Mouse (Mus musculus) midbrain, embryonic 12.5 days (tissue): ENCODE results near the gene Nol3. TPM values are rescaled to one million over a fixed set of nuclear protein-coding genes. Genes with fewer than 3 reads are reported as not detected.

Source experiments
- ATAC-seq: fragments of 200-750 bp; cut with Nextera tagmentation; 2 replicates; pipeline ENCODE4 v1.8.0; 2017; ENCODE audit warnings: low read depth, moderate TSS enrichment, moderate library complexity; ENCODE audit not compliant: low FRiP score
- H3K27ac ChIP-seq: fragments of 300-500 bp; sonication (generic); replicated peaks from 2 replicates; pipeline ENCODE4 v1.5.1; 2016; ENCODE audit warnings: mild to moderate bottlenecking
- H3K27me3 ChIP-seq: fragments of 300-500 bp; sonication (generic); 2 replicates; pipeline ENCODE4 v1.6.1; 2016; ENCODE audit warnings: mild to moderate bottlenecking
- H3K36me3 ChIP-seq: fragments of 300-500 bp; sonication (generic); 2 replicates; pipeline ENCODE4 v1.6.1; 2016
- H3K4me1 ChIP-seq: fragments of 300-500 bp; sonication (generic); 2 replicates; pipeline ENCODE4 v1.6.1; 2016
- H3K4me2 ChIP-seq: fragments of 300-500 bp; sonication (generic); replicated peaks from 2 replicates; pipeline ENCODE4 v1.6.1; 2016; ENCODE audit warnings: mild to moderate bottlenecking, moderate library complexity
- H3K4me3 ChIP-seq: fragments of 300-500 bp; sonication (generic); 2 replicates; pipeline ENCODE4 v1.5.1; 2016; ENCODE audit warnings: mild to moderate bottlenecking
- H3K9ac ChIP-seq: fragments of 300-500 bp; sonication (generic); replicated peaks from 2 replicates; pipeline ENCODE4 v1.6.1; 2016; ENCODE audit warnings: mild to moderate bottlenecking, moderate library complexity
- H3K9me3 ChIP-seq: fragments of 300-500 bp; sonication (generic); 2 replicates; pipeline ENCODE4 v1.6.1; 2016; ENCODE audit warnings: mild to moderate bottlenecking
- WGBS: fragments of 180-500 bp; shearing (Covaris S2); methylation state at CpG from one replicate; pipeline ENCODE4 v1.1.7; 2016; 5-methylcytosine and 5-hydroxymethylcytosine counted together
- polyA plus RNA-seq: library from polyadenylated mRNA; unstranded; fragments of >200 nt; fragmentation: Nextera tagmentation; extraction: Ambion mirVana; gene quantifications from 2 replicates; pipeline ENCODE4 v1.2.1, GENCODE M21; 2016

The Nol3 gene
- polyA plus RNA-seq, 1 experiment from 2014 or later, result 3.3 TPM

GRCm38 (mm10) chr8:105254152-105254965, 21.6 kb upstream of the Nol3 start:
- under 1% methylated on average over 73 of the region's 74 CpGs for WGBS
- Histone ChIP-seq H3K36me3 (peaks cover 34% of the 10 kb centered on the region), H3K9me3 (no peaks in the 10 kb centered on the region), H3K27ac (no peak overlapping the region), H3K4me3 (peak overlapping the region; percentile 52), H3K9ac (peak overlapping the region; percentile 53), H3K27me3 (peaks cover 51% of the 10 kb centered on the region), H3K4me1 (peaks cover 26% of the 10 kb centered on the region), H3K4me2 (peak overlapping the region; percentile 92)
- peak; percentile 83 for ATAC-seq

GRCm38 (mm10) chr8:105254966-105255350, 21.0 kb upstream of the Nol3 start, which contains the start of gene B3gnt9:
B3gnt9 (minus strand) TSS chr8:105255153.
- H3K27ac ChIP-seq, result no peak within 1 kb of the TSS
- peaks cover 57% of the 10 kb centered on the region for H3K27me3 ChIP-seq
- H3K9ac ChIP-seq, result peak within 1 kb of the TSS; percentile 53
- no peaks in the 10 kb centered on the region for H3K9me3 ChIP-seq
- 1% methylated on average over 14 of the region's 14 CpGs for WGBS
- H3K36me3 ChIP-seq, result peaks cover 28% of the 10 kb centered on the region
- peak within 1 kb of the TSS; percentile 52 for H3K4me3 ChIP-seq
- H3K4me1 ChIP-seq, result peaks cover 32% of the 10 kb centered on the region
- peak within 1 kb of the TSS; percentile 92 for H3K4me2 ChIP-seq
- no peak for ATAC-seq

GRCm38 (mm10) chr8:105257318-105258114, 18.4 kb upstream of the Nol3 start:
- H3K36me3 ChIP-seq, result peaks cover 4% of the 10 kb centered on the region; the same call in 1 of the 2 replicates
- no peak overlapping the region for H3K4me2 ChIP-seq
- no peak overlapping the region for H3K9ac ChIP-seq
- H3K9me3 ChIP-seq, result no peaks in the 10 kb centered on the region
- H3K27me3 ChIP-seq, result peaks cover 79% of the 10 kb centered on the region
- 70% methylated on average over 7 of the region's 7 CpGs for WGBS
- no peak overlapping the region for H3K4me3 ChIP-seq
- H3K27ac ChIP-seq, result no peak overlapping the region
- H3K4me1 ChIP-seq, result peaks cover 33% of the 10 kb centered on the region
- ATAC-seq, result no peak

DNA sequence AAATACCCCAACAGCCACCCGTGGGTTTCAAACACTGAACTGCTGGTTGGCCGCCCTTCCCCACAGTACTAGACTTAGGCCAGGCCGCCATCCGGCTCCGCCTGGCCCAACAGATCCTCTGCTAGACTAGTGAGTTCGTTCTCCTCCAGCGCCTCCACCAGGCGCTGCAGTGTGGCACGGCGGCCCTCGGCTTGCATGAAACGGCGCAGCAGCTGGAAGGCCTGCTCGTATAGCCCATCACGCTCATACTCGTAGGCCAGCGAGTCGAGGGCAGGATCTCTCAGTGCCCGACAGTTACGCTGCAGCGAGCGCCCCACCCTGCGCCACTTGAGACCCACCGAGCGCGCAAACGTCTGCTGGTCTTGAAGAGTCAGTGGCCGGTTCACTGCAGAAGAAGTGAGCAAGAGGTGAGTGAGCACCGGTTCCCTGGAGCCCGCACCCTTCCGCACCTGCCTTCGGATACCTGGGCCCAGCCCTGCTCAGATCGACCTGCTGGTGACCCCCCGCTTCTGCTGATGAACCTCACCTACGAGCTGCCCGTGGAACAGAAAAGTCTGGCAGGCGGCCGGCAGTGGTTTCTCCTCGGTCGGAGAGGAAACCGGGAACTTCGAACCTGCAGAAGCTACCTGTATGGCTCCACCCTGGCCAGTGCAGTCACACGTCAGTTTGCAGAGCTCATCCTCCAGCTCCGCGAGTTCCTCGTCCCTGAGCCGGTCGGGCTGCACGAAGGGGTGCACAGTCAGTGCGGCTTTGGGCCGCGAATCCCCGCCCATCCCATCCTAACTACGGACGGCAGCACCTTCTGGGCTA, 16.8 kb upstream of the Nol3 start:
- Histone ChIP-seq H3K27ac (no peak overlapping the region), H3K9ac (no peak overlapping the region; the same call in 1 of the 2 replicates), H3K9me3 (no peaks in the 10 kb centered on the region), H3K4me1 (peaks cover 33% of the 10 kb centered on the region), H3K4me2 (peak overlapping the region; percentile 80), H3K4me3 (peak overlapping the region; percentile 42), H3K36me3 (no peaks in the 10 kb centered on the region), H3K27me3 (peaks cover 95% of the 10 kb centered on the region)
- WGBS, result 2% methylated on average over 55 of the region's 55 CpGs
- ATAC-seq, result peak; percentile 42

DNA sequence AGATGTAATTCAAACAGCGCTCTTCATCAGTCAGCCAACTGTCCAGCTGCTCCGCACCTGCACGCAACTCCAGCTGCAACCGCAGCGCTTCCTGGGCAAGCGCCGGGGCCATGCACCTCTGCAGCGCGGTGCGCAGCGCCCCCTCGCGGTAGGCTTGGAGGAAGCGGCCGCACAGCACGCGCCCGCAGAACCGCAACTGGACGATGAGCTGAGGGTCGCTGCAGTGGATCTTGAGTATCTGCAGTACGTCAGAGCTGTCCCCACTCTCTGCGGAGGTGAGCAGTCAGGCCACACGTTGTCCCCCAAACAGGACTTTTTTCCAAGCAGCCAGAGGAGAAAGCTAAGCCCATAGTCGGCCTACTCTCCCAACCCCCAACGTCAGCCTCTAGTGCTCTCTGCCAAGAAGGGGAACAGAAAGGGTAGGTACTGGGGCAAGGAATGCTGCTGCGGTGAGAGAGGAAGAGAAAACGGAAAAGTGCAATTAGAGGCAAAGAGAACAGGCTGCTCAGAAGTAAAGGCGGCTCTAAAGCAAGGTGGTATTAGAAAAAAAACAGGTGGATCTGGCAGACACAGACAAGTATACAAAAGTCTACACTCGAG, 16.1 kb upstream of the Nol3 start:
- no peaks in the 10 kb centered on the region for H3K9me3 ChIP-seq
- peaks cover 31% of the 10 kb centered on the region for H3K4me1 ChIP-seq
- 3% methylated on average over 30 of the region's 30 CpGs for WGBS
- no peak overlapping the region; the same call in 1 of the 2 replicates for H3K9ac ChIP-seq
- H3K27me3 ChIP-seq, result peaks cover 96% of the 10 kb centered on the region
- peak overlapping the region; percentile 42 for H3K4me3 ChIP-seq
- H3K36me3 ChIP-seq, result no peaks in the 10 kb centered on the region
- no peak overlapping the region for H3K27ac ChIP-seq
- H3K4me2 ChIP-seq, result peak overlapping the region; percentile 80
- peak; percentile 70 for ATAC-seq

- H3K36me3 ChIP-seq, result no peaks in the 10 kb centered on the region
- peaks cover 96% of the 10 kb centered on the region for H3K27me3 ChIP-seq
- H3K4me2 ChIP-seq, result no peak overlapping the region
- H3K9me3 ChIP-seq, result no peaks in the 10 kb centered on the region
- no peak overlapping the region for H3K27ac ChIP-seq
- no peak for ATAC-seq
- no peak overlapping the region for H3K4me3 ChIP-seq
- H3K9ac ChIP-seq, result no peak overlapping the region
- H3K4me1 ChIP-seq, result peaks cover 25% of the 10 kb centered on the region
- WGBS, result 59% methylated on average over 7 of the region's 7 CpGs
Measured at GRCm38 (mm10) chr8:105260371-105261099, 15.4 kb upstream of the Nol3 start.

DNA sequence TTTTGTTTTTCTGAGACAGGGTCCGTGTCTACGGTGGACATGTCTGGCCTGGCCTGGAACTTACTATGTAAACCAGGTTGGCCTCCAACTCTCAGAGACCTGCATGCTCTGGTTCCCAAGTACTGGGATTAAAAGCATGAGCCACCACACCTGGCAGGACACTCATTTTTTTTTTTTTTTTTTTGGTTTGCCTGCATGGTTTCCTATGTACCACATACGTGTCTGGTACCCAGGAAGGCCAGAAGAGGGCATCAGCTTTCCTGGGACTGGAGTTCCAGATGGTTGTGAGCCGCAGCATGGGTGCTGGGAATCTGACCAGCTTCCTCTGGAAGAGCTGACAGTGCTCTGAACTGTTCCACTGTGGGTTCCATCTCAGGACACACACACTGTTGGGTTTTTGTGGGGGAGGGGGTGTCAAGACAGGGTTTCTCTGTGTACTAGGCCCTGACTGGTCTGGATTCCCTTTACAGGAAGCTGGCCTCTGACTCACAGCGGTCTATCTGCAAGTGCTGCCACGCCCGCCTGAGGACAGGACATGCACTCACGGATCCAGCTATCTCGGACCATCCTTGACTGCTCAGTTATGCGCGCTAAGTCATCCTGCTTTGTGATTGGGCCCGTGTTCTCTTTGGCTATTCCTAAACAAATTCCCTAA, 14.5 kb upstream of the Nol3 start:
- no peak for ATAC-seq
- no peak overlapping the region for H3K9ac ChIP-seq
- peaks cover 96% of the 10 kb centered on the region for H3K27me3 ChIP-seq
- H3K4me2 ChIP-seq, result no peak overlapping the region
- no peaks in the 10 kb centered on the region for H3K36me3 ChIP-seq
- WGBS, result 88% methylated on average over 12 of the region's 12 CpGs
- 0 out of 2 replicates have a peak, but pooled peaks cover 3% of the 10 kb centered on the region for H3K9me3 ChIP-seq
- H3K4me1 ChIP-seq, result peaks cover 25% of the 10 kb centered on the region
- no peak overlapping the region for H3K4me3 ChIP-seq
- no peak overlapping the region for H3K27ac ChIP-seq

GRCm38 (mm10) chr8:105263244-105263912, 12.6 kb upstream of the Nol3 start:
- H3K9ac ChIP-seq, result no peak overlapping the region; the same call in 1 of the 2 replicates
- no peaks in the 10 kb centered on the region for H3K36me3 ChIP-seq
- no peak overlapping the region for H3K27ac ChIP-seq
- no peak overlapping the region for H3K4me2 ChIP-seq
- peak overlapping the region; percentile 63; the same call in 1 of the 2 replicates for H3K4me3 ChIP-seq
- H3K9me3 ChIP-seq, result 0 out of 2 replicates have a peak, but pooled peaks cover 3% of the 10 kb centered on the region
- H3K27me3 ChIP-seq, result peaks cover 96% of the 10 kb centered on the region
- ATAC-seq, result no peak
- 38% methylated on average over 16 of the region's 16 CpGs for WGBS
- H3K4me1 ChIP-seq, result peaks cover 32% of the 10 kb centered on the region

- peak within 1 kb of the TSS; percentile 63 for H3K4me3 ChIP-seq
- H3K36me3 ChIP-seq, result no peaks in the 10 kb centered on the region
- H3K4me1 ChIP-seq, result peaks cover 34% of the 10 kb centered on the region
- 1% methylated on average over 54 of the region's 54 CpGs for WGBS
- H3K9me3 ChIP-seq, result 0 out of 2 replicates have a peak, but pooled peaks cover 3% of the 10 kb centered on the region
- no peak within 1 kb of the TSS for H3K27ac ChIP-seq
- ATAC-seq, result peak; percentile 39
- H3K4me2 ChIP-seq, result peak within 1 kb of the TSS; percentile 78
- H3K9ac ChIP-seq, result peak within 1 kb of the TSS; percentile 63
- H3K27me3 ChIP-seq, result peaks cover 96% of the 10 kb centered on the region
Measured at GRCm38 (mm10) chr8:105264024-105264982, 11.6 kb upstream of the Nol3 start, which contains the start of the genes Tradd and Fbxl8. Tradd (minus strand) TSS chr8:105264609. Fbxl8 (plus strand) TSS chr8:105264648.
